Mouse (Mus musculus) WW6 (cell line): ENCODE data around the gene Vps4a.

Experiments
- DNase-seq: peaks from one replicate; pipeline ENCODE4 v3.0.0-alpha.2; 2013; ENCODE audit warnings: low read depth, low spot score

The Vps4a gene

DNA sequence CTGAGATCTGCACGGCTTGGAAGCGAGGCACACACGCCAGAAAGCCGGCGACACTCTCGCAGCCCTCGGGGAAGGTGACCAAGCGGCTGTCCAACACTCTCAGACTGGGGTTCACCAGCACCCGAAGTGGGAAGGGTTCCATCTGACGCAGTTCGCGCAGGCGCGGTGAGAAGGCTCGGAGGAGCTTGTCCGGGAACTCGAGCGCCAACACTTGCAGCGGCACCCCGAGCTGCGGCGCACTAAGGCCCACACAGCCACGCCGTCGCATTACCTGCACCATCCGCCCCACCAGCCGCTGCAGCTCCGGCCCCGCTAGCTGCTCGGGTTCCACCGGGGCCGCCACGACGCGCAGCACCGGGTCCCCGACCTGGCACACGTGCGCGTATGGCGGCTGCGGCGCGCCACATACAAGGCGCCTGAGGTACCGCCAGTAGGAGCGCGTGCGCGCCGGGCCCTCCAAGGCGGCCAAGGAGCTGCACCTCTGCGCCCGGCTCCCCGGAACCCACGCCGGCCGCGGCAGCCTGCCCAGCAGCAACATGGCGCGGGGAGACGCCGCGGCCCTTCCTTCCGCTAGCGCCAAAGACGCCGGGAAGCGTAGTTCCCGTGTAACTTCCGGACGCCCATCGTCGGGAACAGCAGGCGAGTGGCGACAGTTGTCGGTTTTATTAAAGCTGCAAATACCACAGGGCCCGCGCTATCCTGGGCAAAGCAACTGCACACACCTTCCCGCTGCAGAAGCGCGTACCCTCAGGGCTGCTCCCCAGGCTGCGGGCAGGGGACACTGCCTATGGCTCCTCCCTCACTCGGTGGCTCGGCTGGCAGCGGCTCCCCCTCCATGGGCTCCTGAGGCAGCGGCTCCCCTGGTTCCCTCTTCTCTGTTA is 17.3 kb downstream of the Vps4a start, which contains the start of gene Pdf:
TSS of gene Pdf (minus strand) at position 554 of the 881 bp plus-strand sequence.
- DNase-seq, result peak; percentile 79

DNA sequence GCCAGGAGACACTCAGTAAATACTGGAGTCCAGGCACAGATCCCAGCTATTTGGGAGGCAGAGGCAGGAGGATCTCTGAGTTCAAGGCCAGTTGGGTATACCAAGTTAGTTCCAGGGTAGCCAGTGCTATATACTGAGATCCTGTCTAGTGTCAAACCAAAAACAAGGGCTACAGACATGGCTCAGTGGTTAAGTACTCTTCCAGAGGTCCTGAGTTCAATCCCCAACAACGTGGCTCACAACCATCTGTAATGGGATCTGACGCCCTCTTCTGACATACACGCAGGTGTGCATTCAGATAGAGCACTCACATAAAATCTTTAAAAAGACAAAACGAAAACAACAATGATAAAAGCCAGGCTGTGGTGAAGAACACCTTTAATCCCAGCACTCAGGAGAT is 18.5 kb downstream of the Vps4a start:
- DNase-seq, result no peak

DNA sequence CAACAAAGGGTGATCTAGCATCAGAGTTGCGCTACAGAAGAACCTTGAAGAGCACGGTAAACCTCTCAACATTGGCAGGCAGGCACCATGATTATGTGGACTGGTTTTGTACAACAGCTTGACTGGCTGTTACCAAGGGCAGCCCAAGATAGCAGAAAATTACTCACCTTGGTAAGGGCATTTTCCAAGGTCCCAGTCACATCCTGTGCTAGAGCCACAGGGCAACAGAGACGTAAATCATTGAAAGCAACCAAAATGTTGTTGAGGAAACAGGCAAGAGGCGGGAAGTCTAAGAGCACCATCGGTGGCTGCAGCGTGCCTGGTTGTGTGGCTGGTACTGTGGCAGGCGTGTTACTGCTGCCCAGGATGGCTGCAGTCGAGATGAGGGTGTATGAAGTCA is 21.0 kb downstream of the Vps4a start:
- DNase-seq, result no peak

DNA sequence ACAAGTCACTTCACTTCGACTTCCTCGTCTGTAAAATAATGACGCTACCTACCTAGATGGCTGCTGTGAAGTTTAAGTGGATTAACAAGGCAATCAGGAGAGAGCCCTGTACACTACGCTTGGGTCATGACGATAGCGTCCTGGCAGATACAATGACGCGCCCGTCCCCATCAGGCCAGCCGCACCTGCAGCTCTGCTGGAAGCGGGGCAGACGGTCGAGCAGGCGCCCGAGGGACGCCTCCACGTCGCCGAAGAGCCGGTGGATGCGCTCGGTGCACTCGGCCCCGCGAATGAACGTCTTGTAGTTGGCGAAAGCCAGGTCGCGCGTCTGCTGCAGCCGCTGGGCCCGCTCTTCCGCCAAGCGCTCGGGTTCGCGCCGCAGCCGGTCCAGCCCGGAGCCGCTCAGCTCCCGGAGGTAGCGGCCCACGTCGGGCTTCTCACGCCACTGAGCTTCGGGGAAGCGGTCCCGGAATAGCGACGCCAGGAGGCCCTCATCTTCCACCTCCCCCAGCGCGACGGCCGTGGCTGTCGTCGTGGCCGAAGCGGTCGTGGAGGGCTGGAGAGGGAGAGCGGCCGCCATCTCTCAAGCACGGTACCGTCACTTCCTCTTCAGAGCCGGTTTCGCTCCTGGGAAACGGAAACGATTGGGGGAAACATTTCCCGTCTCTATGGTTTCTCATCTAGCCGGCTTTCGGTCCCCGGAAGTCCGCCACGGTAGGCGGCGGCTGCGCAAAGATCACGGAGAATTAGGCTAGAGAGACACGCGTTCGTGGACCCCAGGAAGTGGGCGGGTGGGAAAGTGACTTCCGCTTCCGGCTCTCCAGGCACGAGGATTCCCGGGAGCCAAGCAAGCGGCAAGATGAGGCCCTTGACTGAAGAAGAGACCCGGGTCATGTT is 25.3 kb downstream of the Vps4a start, which contains the start of the genes Cog8 and Nip7:
TSS of gene Cog8 (minus strand) at position 614 of the 897 bp plus-strand sequence.
TSS of gene Nip7 (plus strand) at position 802 of the 897 bp plus-strand sequence.
- peak; percentile 98 for DNase-seq

DNA sequence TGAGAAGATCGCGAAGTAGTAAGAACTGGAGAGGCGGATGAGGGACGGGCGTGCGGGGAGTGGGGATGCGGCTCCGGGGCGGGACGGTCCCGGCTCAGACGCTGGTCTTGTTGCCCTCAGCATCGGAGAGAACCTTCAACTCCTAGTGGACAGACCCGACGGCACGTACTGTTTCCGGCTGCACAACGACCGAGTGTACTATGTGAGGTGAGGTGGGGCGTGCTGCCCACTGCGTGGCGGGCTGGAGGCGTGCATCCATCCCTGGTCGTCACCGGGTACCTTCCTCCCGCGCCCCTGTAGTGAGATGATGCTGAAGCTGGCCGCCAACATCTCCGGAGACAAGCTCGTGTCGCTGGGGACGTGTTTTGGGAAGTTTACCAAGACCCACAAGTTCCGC is 25.9 kb downstream of the Vps4a start:
- no peak for DNase-seq

DNA sequence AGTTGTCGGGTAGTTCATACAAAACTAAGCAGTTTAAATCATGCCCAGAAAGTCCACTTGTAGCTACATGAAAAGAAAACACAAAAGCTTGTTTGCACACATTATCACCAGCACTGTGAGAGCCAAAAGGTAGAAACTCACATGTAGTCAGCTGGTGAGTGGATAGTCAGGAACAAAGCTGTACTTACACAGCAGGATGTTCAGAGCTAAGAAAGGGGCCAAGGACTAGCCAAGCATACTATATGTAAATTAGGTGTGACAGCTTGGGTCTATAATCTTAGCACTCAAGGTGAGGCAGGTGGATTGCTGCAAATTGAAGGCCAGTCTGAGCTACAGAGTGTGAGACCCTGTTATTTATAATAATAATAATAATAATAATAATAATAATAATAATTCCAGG is 31.6 kb downstream of the Vps4a start:
- no peak for DNase-seq

DNA sequence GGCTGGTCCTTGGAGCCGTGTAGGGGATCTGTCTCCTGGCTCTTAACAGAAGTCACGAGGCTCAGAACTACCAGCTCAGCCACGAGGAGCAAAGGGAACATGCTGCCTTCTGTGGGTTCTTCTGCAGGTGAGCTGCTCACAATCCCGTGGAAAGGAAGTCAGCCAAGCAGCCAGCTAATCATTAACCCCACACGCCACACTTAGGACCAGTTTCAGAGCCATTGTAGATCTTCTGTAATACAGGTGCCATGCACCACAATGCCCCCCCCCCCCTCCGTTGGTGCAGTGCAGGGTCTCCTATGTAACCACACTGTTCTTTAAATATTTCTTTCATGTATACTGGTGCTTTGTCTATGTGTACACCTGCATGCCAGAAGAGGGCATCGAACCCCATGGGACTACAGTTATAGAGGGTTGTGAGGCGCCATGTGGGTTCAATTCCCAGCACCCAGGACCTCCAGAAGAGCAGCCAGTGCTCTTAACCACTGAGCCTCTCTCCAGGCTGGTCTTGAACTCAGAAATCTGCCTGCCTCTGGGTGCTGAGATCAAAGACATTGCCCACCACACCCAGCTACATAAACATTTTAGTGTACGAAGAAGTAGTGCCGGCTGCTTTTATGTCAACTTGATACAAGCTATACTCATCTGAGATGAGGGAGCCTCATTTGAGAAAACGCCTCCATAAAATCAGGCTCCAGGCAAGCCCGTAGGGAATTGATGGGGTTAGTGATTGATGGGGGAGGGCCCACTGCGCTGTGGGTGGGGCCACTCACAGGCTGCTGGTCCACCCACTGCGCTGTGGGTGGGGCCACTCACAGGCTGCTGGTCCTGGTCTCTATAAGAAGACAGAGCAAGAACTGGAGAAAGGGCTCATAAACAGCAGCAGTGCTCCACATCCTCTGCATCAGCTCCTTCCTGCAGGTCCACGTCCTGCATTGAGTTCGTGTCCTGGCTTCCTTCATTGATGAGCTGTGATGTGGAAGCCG is 34.8 kb downstream of the Vps4a start, which contains the start of gene Tmed6:
TSS of gene Tmed6 (minus strand) at position 134 of the 986 bp plus-strand sequence.
- peak; percentile 64 for DNase-seq

DNA sequence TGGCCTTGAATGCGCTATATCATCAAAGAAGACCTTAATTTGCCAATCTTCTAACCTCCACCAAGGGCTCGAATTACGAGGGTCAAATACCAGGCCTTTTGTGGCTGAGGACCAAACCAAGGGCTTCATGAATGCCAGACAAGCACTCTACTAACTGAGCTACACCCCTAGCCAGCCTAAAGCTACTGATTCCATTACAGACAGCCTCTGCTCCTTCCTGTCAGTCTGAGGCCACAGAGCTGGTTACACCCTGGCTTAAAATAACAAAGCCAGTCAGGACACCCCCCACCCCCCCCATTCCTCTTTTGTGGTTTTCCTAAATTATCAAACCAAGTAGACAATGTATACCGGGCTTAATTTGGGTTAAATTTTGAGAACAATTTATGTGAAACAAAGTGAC is 42.7 kb downstream of the Vps4a start:
- no peak for DNase-seq

DNA sequence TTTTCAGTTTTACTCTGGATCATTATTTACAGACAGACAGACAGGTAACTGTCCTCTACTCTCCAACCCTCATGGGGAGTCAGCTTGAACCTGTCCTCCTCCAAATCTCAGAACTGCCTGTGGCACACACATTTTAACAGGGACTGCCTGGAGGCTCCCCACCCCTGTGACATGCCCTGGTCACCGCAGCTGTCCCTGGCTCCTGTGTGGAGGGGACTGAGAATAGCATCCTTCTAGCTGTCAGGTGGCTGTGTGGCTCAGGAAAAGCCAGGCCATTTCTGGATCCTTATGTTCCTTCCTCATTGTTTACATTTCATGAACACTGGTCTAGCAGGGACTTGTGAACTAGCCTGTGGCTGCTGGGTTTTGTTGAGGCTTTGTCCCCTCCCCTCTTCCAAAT is 43.1 kb downstream of the Vps4a start:
- DNase-seq, result no peak

DNA sequence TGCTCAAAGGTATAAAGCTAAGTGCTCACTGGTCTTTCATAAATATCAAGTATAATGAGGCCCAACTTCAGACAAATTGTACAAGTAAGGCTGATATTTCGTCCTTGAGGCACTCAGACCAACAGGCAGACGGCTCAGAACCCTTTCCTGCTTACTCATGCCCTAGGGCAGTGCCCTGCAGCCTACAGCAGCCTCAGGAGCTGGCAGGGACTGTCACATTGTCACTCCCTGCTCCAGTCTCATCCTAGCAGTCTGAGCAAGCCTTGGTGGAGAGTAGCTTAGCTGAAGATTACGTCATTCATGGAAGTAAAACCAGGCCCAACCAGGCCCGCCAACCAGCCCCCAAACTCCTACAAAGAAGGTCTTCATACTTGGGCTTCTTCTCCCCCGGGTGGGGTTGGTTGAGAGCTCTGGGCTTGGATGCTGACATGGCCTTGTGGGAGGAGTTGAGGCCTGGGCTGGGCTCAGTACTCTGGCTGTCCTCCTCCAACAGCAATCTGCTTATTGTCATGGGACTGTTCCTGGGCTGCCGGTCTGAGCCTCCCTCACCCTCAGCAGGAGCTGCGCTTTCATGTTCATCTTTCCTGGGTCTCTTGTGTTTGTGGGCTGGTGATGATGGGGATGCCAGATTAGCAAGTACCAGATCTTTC is 45.3 kb downstream of the Vps4a start:
- no peak for DNase-seq

DNA sequence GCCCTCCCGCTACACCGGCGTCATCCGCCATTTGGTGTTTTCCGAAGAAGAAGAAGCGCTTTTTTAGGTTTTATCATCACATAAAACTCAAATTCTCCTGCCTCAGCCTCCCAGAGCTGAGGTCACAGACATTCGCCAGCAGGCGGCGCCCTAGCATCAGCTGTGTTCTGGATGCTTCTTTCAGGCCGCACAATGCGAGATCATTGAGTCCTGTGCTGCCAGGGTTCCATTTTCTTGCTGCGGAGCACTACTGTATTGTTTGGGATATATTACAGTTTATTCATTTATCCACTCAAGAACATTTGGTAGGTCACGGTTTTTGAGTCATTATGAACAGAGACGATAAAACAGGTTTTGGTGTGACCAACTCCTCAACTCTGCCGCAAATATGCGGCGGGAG is 54.3 kb downstream of the Vps4a start:
- DNase-seq, result peak; percentile 69

DNA sequence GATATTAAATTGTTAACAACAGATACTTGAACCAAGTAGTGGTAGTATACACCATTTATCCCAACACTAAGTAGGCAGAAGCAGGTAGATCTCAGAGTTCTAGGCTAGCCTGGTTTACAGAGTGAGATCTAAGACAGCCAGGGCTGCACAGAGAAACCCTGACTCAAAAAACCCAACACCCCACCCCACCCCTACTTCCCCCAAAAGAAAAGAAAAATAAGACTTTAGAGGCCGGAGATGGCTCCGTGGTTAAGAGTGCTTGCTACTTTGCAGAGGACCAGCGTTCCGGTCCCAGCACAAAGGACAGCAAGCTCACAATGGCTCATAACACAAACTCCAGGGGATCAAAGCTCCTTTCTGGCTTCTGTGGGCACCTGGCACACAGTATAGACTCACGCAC is 55.0 kb downstream of the Vps4a start:
- no peak for DNase-seq

DNA sequence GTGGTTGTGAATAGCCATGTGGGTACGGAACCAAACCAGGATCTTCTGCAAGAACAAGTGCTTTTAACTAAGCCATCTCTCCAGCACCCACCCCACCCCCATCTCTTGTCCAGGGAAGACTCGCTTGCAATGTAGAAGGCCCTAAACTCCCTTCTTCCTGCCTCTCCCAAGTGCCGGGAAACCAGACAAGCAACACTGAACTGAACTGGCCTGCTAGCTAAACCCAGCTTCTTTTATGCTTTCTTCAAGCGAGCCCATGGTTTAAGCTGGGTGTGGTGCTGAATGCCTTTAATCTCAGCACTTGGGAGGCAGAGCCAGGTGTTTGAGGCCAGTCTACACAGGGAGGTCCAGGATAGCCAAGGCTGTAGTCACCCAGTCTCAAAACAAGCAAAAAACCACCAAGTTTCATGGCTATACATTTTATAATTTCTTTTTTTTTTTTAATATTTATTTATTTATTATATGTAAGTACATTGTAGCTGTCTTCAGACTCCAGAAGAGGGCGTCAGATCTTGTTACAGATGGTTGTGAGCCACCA is 57.6 kb downstream of the Vps4a start:
- DNase-seq, result no peak

DNA sequence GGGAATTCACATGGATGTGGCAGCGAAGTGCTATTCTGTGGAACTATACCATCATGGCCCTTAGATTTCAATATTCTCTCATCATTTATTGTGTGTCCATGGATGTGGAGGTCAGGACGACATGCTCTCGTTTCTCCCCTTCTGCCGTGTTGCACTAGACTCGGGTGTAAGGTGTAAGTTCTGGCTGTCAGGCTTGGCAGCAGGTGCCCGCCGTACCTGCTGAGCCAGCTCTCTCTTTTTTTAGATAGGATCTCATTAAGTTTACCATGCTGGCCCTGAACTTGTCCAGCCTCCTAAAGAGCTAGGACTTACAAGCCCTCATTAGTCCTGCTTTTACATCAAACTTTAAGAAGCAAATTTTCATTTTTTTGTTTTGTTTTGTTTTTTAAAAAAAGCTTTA is 59.5 kb downstream of the Vps4a start:
- DNase-seq, result no peak
